Mouse (Mus musculus) lung, adult 2 months (tissue): ENCODE results near the gene Cep63.

ENCODE experiments used
- CTCF ChIP-seq: fragments of 200-500 bp; IDR thresholded peaks from 2 replicates; pipeline ENCODE4 v1.5.1; 2011; ENCODE audit warnings: mild to moderate bottlenecking, low read length, control low read depth; ENCODE audit not compliant: insufficient read depth
- POLR2A ChIP-seq: fragments of 200-500 bp; IDR thresholded peaks from 2 replicates; pipeline ENCODE4 v1.6.1; 2011; ENCODE audit warnings: low read depth, mild to moderate bottlenecking, control low read depth, low read length, borderline replicate concordance; ENCODE audit errors: extremely low read depth

DNA sequence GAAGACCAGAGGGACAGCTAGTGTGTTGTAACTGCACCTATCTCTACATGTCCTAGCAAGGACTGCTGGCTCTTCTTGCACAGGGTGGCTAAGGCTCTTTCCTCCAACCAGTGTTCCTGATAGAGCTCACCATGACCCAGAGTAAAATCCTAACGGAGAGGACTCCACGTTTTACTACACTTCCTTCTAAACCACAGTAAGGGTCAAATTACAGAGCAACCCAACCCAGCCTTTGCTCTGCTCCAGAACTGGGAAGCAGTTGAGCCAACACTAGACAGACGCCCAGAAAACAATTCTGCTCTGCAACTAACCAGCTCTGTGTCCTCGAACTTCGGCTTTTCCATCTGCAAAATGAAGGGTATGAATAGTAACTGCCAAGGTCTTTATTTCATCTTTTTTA lies 4.9 kb downstream of the Cep63 start:
- no peak for TF ChIP-seq CTCF
- no peak for TF ChIP-seq POLR2A
